Mouse (Mus musculus) liver, embryonic 13.5 days (tissue): ENCODE data around the gene Acoxl. TPM values are rescaled to one million over a fixed set of nuclear protein-coding genes. Genes with fewer than 3 reads are reported as not detected.

Experiments used
- ATAC-seq: fragments of 200-750 bp; cut with Nextera tagmentation; 2 replicates; pipeline ENCODE4 v1.8.0; 2017; ENCODE audit warnings: low read depth, mild to moderate bottlenecking, moderate number of reproducible peaks, moderate library complexity
- DNase-seq: peaks from one replicate; pipeline ENCODE4 v3.0.0; 2022
- H3K27ac ChIP-seq: fragments of 300-500 bp; sonication (generic); 2 replicates; pipeline ENCODE4 v1.5.1; 2015; ENCODE audit warnings: moderate library complexity, mild to moderate bottlenecking, inconsistent platforms
- H3K27me3 ChIP-seq: fragments of 300-500 bp; sonication (generic); 2 replicates; pipeline ENCODE4 v1.6.1; 2015; ENCODE audit warnings: mild to moderate bottlenecking, inconsistent platforms
- H3K36me3 ChIP-seq: fragments of 300-500 bp; sonication (generic); 2 replicates; pipeline ENCODE4 v1.6.1; 2015; ENCODE audit warnings: mild to moderate bottlenecking, inconsistent platforms
- H3K4me1 ChIP-seq: fragments of 300-500 bp; sonication (generic); replicated peaks from 2 replicates; pipeline ENCODE4 v1.6.1; 2015; ENCODE audit warnings: inconsistent platforms
- H3K4me2 ChIP-seq: fragments of 300-500 bp; sonication (generic); 2 replicates; pipeline ENCODE4 v1.6.1; 2015; ENCODE audit warnings: inconsistent platforms, mild to moderate bottlenecking, moderate library complexity
- H3K4me3 ChIP-seq: fragments of 300-500 bp; sonication (generic); replicated peaks from 2 replicates; pipeline ENCODE4 v1.5.1; 2015; ENCODE audit warnings: mild to moderate bottlenecking, inconsistent platforms
- H3K9ac ChIP-seq: fragments of 300-500 bp; sonication (generic); 2 replicates; pipeline ENCODE4 v1.6.1; 2015; ENCODE audit warnings: mild to moderate bottlenecking, inconsistent platforms
- H3K9me3 ChIP-seq: fragments of 300-500 bp; sonication (generic); replicated peaks from 2 replicates; pipeline ENCODE4 v1.6.1; 2016; ENCODE audit warnings: inconsistent platforms
- WGBS: fragments of 180-500 bp; shearing (Covaris S2); methylation state at CpG from one replicate; pipeline ENCODE4 v1.1.7; 2015; ENCODE audit not compliant: insufficient replicate concordance; 5-methylcytosine and 5-hydroxymethylcytosine counted together
- polyA plus RNA-seq: library from polyadenylated mRNA; unstranded; fragments of >200 nt; fragmentation: Nextera tagmentation; extraction: Ambion mirVana; gene quantifications from 2 replicates; pipeline ENCODE4 v1.2.1, GENCODE M21; 2015

Acoxl gene
- polyA plus RNA-seq, 1 experiment from 2014 or later, result not detected

DNA sequence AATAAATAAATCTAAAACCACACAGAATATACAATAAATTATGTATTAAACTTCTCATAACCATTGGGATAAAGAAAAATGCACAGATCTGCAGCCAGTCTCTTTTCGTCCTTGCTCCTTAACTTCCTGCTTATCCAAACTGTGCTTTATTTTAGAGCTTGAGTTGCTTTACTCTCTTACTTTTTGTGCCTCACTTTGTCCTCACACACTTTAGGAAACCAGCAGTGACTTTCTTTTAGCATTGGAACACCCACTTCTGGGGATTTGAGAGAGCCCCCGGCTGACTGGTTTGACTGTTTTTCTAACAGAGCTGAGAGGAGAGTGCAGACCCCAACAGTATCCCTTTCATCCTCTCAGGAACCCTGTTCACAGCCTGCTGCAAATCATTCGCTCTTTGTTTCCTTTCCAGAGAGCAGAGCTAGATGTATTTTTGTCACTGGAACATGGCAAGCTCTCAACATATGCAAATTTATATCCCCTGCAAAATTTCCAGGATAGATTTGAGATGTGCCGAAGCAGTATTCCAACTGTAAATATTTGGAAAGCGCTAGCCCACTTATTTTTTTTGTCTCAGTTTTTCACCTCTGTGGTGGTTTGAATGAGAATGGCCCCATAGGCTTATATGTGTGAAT, 199.7 kb downstream of the Acoxl start:
- H3K4me1 ChIP-seq, result no peaks in the 10 kb centered on the region
- ATAC-seq, result no peak
- H3K27ac ChIP-seq, result no peak overlapping the region
- H3K36me3 ChIP-seq, result no peaks in the 10 kb centered on the region
- H3K9me3 ChIP-seq, result no peaks in the 10 kb centered on the region
- no peaks in the 10 kb centered on the region for H3K27me3 ChIP-seq
- no peak overlapping the region for H3K4me3 ChIP-seq
- no peak overlapping the region for H3K4me2 ChIP-seq
- no peak for DNase-seq
- 65% methylated on average over 5 of the region's 5 CpGs for WGBS
- no peak overlapping the region for H3K9ac ChIP-seq

DNA sequence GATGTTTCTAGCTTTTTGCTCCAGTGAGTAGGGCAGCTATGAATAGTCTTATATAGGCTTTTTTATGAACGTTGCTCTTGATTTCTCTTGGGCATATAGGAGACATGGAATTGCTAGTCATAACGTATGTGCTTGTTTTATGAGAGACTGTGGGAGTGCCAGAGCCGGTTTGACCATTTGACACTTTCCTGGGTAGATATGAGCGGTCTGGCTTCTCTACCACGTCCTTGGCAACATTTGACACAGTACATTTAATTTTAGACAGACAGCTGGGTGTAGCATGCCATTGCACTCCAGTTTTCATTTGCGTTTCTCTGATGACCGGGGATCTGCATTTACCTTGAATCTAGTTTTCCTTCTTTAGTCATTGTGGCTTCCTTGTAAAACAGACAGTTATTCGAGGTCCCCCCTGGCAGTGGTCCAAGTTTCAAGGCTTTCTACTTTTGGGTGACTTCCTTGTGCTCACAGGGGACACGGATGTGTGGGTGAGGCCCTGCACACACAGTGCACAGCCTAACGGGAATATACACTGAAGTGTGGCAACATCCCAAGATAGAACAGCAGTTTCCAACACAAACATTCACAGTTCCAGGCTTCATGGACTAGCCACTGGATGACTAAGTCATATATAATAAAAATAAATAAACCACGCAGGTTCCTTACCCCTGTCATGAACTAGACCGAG, 202.5 kb downstream of the Acoxl start:
- Histone ChIP-seq H3K27ac (no peak overlapping the region), H3K27me3 (no peaks in the 10 kb centered on the region), H3K36me3 (no peaks in the 10 kb centered on the region), H3K4me1 (no peaks in the 10 kb centered on the region), H3K9me3 (no peaks in the 10 kb centered on the region), H3K9ac (no peak overlapping the region), H3K4me2 (no peak overlapping the region), H3K4me3 (no peak overlapping the region)
- WGBS, result 63% methylated on average over 12 of the region's 12 CpGs
- no peak for DNase-seq
- no peak for ATAC-seq

DNA sequence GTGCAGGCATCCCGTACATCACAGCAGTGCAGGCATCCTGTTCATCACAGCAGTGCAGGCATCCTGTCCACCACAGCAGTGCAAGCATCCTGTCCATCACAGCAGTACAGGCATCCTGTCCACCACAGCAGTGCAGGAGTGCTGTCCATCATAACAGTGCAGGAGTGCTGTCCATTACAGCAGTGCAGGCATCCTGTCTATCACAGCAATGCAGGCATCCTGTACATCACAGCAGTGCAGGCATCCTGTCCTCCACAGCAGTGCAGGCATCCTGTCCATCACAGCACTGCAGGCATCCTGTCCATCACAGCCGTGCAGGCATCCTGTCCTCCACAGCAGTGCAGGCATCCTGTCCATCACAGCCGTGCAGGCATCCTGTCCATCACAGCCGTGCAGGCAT, 207.8 kb downstream of the Acoxl start:
- 38% methylated on average over 4 of the region's 4 CpGs for WGBS

DNA sequence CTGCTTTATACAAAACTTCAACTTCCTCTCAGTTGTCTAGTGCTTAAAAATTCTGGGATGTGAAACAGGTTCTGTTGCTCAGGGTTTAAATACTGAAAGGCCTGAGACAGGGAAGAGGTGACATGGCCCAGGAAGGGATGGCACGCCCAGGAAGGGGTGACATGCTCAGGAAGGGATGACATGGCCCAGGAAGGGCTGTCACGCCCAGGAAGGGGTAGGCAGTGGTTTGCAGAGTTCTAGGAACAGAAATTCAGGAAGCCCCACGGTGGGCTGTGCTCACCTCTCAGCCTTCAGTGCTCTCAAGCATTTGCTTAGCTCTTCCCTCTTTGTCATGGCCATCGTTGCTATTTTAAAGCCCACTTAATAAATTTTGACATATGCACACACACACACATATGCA, 216.2 kb downstream of the Acoxl start:
- 37% methylated on average over 4 of the region's 4 CpGs for WGBS
- no peak for ATAC-seq
- H3K4me1 ChIP-seq, result no peaks in the 10 kb centered on the region
- no peak overlapping the region for H3K9ac ChIP-seq
- no peak overlapping the region for H3K27ac ChIP-seq
- no peak overlapping the region for H3K4me2 ChIP-seq
- H3K27me3 ChIP-seq, result no peaks in the 10 kb centered on the region
- no peaks in the 10 kb centered on the region for H3K36me3 ChIP-seq
- DNase-seq, result no peak
- H3K9me3 ChIP-seq, result no peaks in the 10 kb centered on the region
- H3K4me3 ChIP-seq, result no peak overlapping the region

More for the DNA sequence above, 207.8 kb downstream of the Acoxl start:
- Histone ChIP-seq H3K4me1 (no peaks in the 10 kb centered on the region), H3K9ac (no peak overlapping the region), H3K27ac (no peak overlapping the region), H3K4me2 (no peak overlapping the region), H3K9me3 (no peaks in the 10 kb centered on the region), H3K4me3 (no peak overlapping the region), H3K36me3 (no peaks in the 10 kb centered on the region), H3K27me3 (no peaks in the 10 kb centered on the region)
- DNase-seq, result no peak
- ATAC-seq, result no peak

DNA sequence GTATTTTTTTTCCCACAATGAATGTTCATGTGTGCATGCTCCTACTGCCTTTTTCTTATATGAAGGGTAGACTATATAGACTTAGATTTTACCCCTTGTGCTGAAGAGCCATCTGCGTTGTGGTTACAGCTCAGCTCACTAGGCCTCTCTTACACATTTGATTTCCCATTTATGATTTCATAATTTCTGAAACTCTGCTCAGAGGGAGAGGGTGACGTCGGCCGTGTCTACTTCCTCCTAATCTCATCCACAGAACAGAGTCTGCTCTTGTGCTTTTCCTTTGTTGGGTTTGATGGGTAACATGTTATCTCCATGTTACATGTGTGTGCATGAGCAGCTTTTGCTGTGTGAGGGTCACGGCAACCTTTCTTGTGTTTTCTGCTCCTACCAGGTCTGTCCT, 219.2 kb downstream of the Acoxl start:
- ATAC-seq, result no peak
- Histone ChIP-seq H3K27me3 (no peaks in the 10 kb centered on the region), H3K36me3 (no peaks in the 10 kb centered on the region), H3K9me3 (no peaks in the 10 kb centered on the region), H3K4me3 (no peak overlapping the region), H3K4me1 (no peaks in the 10 kb centered on the region), H3K4me2 (no peak overlapping the region), H3K27ac (no peak overlapping the region), H3K9ac (no peak overlapping the region)
- WGBS, result 64% methylated on average over 5 of the region's 5 CpGs
- DNase-seq, result no peak

- no peaks in the 10 kb centered on the region for H3K9me3 ChIP-seq
- no peak overlapping the region for H3K4me2 ChIP-seq
- DNase-seq (no peak), ATAC-seq (no peak)
- H3K9ac ChIP-seq, result no peak overlapping the region
- H3K4me1 ChIP-seq, result no peaks in the 10 kb centered on the region
- no peaks in the 10 kb centered on the region for H3K27me3 ChIP-seq
- no peaks in the 10 kb centered on the region for H3K36me3 ChIP-seq
- no peak overlapping the region for H3K4me3 ChIP-seq
- no peak overlapping the region for H3K27ac ChIP-seq
- 35% methylated on average over 1 of the region's 1 CpGs for WGBS
Observed at GRCm38 (mm10) chr2:128058627-128059026, 220.0 kb downstream of the Acoxl start.

GRCm38 (mm10) chr2:128060213-128060612, 221.5 kb downstream of the Acoxl start:
- Histone ChIP-seq H3K27ac (no peak overlapping the region), H3K4me2 (no peak overlapping the region), H3K9me3 (no peaks in the 10 kb centered on the region), H3K9ac (no peak overlapping the region), H3K4me3 (no peak overlapping the region), H3K4me1 (no peaks in the 10 kb centered on the region), H3K27me3 (no peaks in the 10 kb centered on the region), H3K36me3 (no peaks in the 10 kb centered on the region)
- ATAC-seq, result no peak
- DNase-seq, result no peak
- 60% methylated on average over 6 of the region's 6 CpGs for WGBS

GRCm38 (mm10) chr2:128060680-128061287, 222.1 kb downstream of the Acoxl start:
- H3K4me2 ChIP-seq, result no peak overlapping the region
- no peak overlapping the region for H3K27ac ChIP-seq
- H3K4me3 ChIP-seq, result no peak overlapping the region
- no peaks in the 10 kb centered on the region for H3K27me3 ChIP-seq
- no peak for ATAC-seq
- H3K4me1 ChIP-seq, result no peaks in the 10 kb centered on the region
- no peak for DNase-seq
- WGBS, result 27% methylated on average over 6 of the region's 6 CpGs
- no peak overlapping the region for H3K9ac ChIP-seq
- H3K9me3 ChIP-seq, result no peaks in the 10 kb centered on the region
- no peaks in the 10 kb centered on the region for H3K36me3 ChIP-seq

DNA sequence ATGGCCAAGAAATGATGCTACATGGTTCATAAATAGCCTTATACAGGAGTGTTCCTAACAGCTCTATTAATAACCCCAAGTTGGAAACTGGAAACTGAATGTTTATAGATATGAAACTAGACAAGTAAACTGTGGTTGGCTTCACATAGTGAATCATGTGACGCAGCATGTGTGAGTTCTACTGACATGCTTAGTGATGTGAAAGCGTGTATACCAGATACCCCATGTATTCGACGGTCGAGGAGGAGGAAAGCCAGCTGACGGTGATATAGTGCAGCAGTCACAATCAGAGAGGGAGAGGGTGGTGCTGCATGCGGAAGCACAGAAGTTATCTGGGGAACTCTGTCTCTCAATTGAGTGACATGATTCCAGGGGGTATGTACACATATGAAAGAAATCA, 222.8 kb downstream of the Acoxl start:
- Histone ChIP-seq H3K27ac (no peak overlapping the region), H3K9me3 (no peaks in the 10 kb centered on the region), H3K4me3 (no peak overlapping the region), H3K4me1 (no peaks in the 10 kb centered on the region), H3K36me3 (no peaks in the 10 kb centered on the region), H3K27me3 (no peaks in the 10 kb centered on the region), H3K4me2 (no peak overlapping the region), H3K9ac (no peak overlapping the region)
- ATAC-seq (no peak), DNase-seq (no peak)
- WGBS, result 71% methylated on average over 7 of the region's 7 CpGs

DNA sequence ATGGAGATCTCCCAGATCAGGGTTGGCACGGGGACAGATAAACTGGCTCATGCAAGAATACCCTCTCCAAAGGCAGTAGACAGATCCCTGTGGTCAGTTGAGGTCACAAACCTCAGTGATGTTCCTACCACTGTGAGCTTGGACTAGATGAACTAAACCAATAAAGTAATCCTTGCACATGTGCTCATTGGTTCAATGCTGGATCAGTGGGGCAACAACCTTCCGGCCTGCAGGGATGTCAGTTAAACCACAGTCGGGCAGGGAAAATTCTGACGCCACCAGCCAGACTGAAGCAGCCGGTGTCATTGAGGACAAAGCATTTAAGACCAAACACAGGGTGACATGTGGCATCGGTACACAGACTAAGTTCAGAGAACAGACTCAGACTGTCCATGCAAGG, 224.1 kb downstream of the Acoxl start:
- DNase-seq (no peak), ATAC-seq (no peak)
- H3K9me3 ChIP-seq, result no peaks in the 10 kb centered on the region
- 67% methylated on average over 6 of the region's 6 CpGs for WGBS
- H3K36me3 ChIP-seq, result no peaks in the 10 kb centered on the region
- H3K4me3 ChIP-seq, result no peak overlapping the region
- no peak overlapping the region for H3K9ac ChIP-seq
- H3K4me2 ChIP-seq, result no peak overlapping the region
- no peak overlapping the region for H3K27ac ChIP-seq
- no peaks in the 10 kb centered on the region for H3K27me3 ChIP-seq
- H3K4me1 ChIP-seq, result no peaks in the 10 kb centered on the region

DNA sequence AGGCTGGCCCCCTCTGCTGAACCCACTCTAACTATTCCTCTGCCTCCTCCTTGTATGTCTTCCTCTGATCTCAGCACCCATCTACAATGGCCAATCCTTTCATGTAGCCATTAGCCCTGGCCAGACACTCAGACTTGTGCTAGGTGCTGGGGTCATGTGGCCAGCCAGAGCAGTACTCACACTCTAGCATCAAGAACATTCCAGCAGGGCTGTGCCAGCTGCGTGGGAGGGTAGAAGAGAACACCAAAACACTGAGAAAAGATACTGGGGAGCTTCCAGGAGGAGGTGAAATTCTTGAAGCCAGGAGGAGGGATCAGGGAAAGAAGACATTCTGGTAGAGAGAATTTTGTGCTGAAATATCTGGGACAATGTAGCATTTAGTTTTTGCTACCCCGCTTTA, 226.3 kb downstream of the Acoxl start:
- Histone ChIP-seq H3K27me3 (no peaks in the 10 kb centered on the region), H3K4me3 (no peak overlapping the region), H3K36me3 (no peaks in the 10 kb centered on the region), H3K27ac (no peak overlapping the region), H3K9me3 (no peaks in the 10 kb centered on the region), H3K9ac (no peak overlapping the region), H3K4me2 (no peak overlapping the region), H3K4me1 (no peaks in the 10 kb centered on the region)
- DNase-seq, result no peak
- ATAC-seq, result no peak
- WGBS, result 78% methylated on average over 2 of the region's 2 CpGs

DNA sequence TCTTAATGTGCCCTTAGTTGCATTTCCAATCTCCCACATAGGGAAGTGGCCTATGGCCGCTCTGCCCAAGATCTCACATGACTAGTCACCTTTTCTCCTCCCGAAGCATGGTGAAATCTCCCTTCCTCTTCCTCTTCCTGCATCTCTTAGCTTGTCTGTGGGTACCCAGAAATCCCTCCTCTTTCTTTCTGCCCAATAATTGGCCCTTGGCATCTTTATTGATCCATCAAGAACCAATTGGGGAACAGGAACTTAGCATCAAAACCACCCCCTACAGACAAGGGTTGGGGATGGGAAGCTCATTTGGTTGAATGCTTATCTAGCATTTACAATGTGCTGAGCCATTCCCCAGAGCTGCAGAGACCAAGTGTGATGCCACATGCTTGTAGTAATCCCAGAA, 226.9 kb downstream of the Acoxl start:
- Histone ChIP-seq H3K27ac (no peak overlapping the region), H3K4me3 (no peak overlapping the region), H3K9ac (no peak overlapping the region), H3K9me3 (no peaks in the 10 kb centered on the region), H3K36me3 (no peaks in the 10 kb centered on the region), H3K4me1 (no peaks in the 10 kb centered on the region), H3K27me3 (no peaks in the 10 kb centered on the region), H3K4me2 (no peak overlapping the region)
- DNase-seq, result no peak
- WGBS, result 35% methylated on average over 2 of the region's 2 CpGs
- ATAC-seq, result no peak
